Mouse (Mus musculus): ENCODE data around the gene Eps8l1. TPM values are rescaled to one million over a fixed set of nuclear protein-coding genes. Genes with fewer than 3 reads are reported as not detected.

Gene Eps8l1
- total and polyA plus RNA-seq, 3 experiments, result 4.2 to 8.4 (median 6.0) TPM

DNA sequence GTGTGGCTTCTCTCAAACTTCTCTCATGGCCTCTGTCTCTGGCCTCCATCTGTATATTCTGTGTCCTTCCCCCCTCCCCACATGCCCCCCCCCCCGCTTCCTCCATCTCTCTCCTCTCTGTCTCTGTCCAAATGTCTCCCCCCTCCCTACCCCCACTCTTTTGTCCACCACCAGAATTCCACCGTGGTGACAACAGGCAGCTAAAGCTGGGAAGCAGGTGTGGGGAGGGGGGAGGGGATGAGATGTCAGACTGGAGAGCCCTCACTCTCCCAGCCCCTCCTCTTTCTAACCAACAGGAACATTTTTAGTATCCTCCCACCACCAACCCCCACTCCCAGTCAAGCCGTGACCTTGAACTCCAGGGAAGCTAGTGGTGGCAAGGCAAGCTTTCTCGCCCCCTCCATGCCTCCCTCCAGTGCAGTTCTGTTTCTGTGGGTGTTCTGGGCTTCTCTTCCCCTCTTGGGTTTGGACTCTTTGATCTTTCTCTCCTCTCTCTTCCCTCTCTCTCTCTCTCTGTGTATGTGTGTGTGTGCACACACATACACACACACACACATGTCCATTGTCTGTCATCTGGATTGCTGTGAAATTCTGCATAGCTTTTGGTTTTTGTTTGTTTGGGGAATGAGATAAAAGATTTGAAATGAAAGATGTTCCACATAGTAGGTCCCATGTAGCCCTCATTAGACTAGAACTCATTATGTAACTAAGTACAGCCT lies 56.0 kb downstream of the Eps8l1 start, which contains the start of gene Tnnt1:
Gene Tnnt1 (minus strand): TSS at position 51 of the 719 bp plus-strand sequence.
- in situ Hi-C loops (cut with MboI; ENCODE audit: low pct_ligation_motif_present, low pct_unique_long_range_greater_than_20kb, low sequenced_read_pairs) (loop anchor here (10.0 kb wide), 1 partner anchor 392 kb away; no protein-coding TSS in a partner anchor), dilution Hi-C loops (cut with MboI; ENCODE audit: extremely low pct_ligation_motif_present, extremely low pct_unique_long_range_greater_than_20kb, low sequenced_read_pairs) (no loop called here)
- Histone ChIP-seq H3K9ac (ENCODE audit: insufficient read depth, low read depth) (no peak within 1 kb of the TSS), H3K9me3 (replicated peaks; ENCODE audit: low read length) (no peaks in the 10 kb centered on the region), H3K27me3 (replicated peaks) (no peaks in the 10 kb centered on the region), H3K4me3 (replicated peaks in 1 of 3; ENCODE audit: low read depth in 2 of 3, low read length in 2 of 3, poor library complexity in 1 of 3) (no peak within 1 kb of the TSS), H3K79me2 (replicated peaks; ENCODE audit: control insufficient read depth, extremely low read depth, insufficient read depth, poor library complexity, severe bottlenecking) (no peaks in the 10 kb centered on the region), H3K36me3 (replicated peaks in 1 of 2; ENCODE audit: control insufficient read depth in 1 of 2, insufficient read depth in 1 of 2, low read length in 1 of 2) (no peaks in the 10 kb centered on the region), H3K4me1 (ENCODE audit: control insufficient read depth in 1 of 2, insufficient read depth in 2 of 2) (peaks cover 8 to 26% of the 10 kb centered on the region in 2 experiments; a peak in 3 of 4 replicates), H3K27ac (ENCODE audit: insufficient read depth, low read depth) (no peak within 1 kb of the TSS), H3K4me2 (ENCODE audit: insufficient read depth, low read depth, poor library complexity, severe bottlenecking) (no peak within 1 kb of the TSS)
- no peak for DNase-seq (ENCODE audit: extremely low read depth)
- TF ChIP-seq HCFC1 (IDR thresholded peaks at IDR 0.05; ENCODE audit: low read depth, low read length) (no peak), USF1 (IDR thresholded peaks at IDR 0.05; ENCODE audit: low read depth, low read length) (no peak), BHLHE40 (IDR thresholded peaks at IDR 0.05; ENCODE audit: low read depth, low read length) (no peak), SMC3 (IDR thresholded peaks at IDR 0.05; ENCODE audit: low read depth, low read length) (no peak), ETS1 (conservative IDR thresholded peaks at IDR 0.05; ENCODE audit: low read depth, low read length) (no peak)

DNA sequence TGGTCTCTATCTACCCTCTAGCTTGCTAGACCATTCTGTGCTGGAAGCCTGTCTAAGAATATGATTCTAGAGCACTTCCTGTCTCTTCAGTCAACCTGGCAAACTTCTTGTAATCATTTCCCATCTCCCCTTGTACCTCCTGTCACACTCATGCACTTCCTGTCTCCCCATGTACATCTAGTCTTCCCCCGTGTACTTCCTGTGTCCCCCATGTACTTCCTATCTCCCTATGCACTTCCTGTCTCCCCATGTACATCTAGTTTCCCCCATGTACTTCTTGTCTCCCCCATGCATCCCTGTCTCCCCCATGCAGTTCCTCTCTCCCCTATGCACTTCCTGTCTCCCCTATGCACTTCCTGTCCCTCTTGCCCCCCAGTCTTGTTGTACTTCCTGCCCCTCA lies 58.0 kb downstream of the Eps8l1 start:
- H3K27me3 ChIP-seq (replicated peaks), result no peaks in the 10 kb centered on the region
- no peak overlapping the region for H3K27ac ChIP-seq (ENCODE audit: insufficient read depth, low read depth)

DNA sequence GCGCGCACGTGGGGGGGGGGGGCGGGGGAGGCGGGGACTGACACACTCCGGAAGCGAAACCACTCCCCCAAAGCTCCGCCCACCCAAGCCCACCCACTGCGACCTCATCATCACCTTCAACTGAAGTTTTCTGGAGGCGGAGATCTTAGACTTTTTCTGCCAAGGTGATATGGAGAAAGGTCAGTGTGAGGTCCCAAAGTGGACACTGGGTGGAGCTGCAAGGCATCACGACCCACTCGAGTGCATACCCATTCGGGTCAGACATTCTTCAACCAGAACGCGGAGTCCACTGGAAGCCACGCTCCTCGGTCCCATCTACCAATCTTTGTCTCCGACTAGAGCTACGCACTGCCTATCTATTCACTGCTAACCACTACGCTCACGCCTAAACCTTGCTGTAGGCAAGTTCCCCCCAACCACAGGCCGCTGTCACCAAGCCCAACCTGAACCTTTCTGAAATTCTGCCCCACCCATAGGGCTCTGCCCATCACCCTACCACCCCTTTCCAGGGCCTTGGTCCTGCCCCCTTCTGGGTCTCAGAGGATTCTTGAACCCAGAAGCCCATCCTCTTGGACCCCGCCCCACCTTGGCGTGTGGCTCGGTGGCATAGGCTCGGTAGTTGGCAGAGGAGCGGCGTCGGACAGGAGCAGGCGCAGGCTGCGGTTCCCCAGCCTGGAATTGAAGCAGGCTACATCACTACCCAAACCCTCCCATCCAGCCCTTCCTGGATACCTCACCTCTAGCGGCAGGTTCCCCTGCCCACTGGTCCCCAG lies 60.9 kb downstream of the Eps8l1 start:
- no peak for DNase-seq (ENCODE audit: extremely low read depth)
- no peaks in the 10 kb centered on the region for H3K27me3 ChIP-seq (replicated peaks)
- no peak overlapping the region for H3K4me2 ChIP-seq (ENCODE audit: insufficient read depth, low read depth, poor library complexity, severe bottlenecking)
- H3K79me2 ChIP-seq (replicated peaks; ENCODE audit: control insufficient read depth, extremely low read depth, insufficient read depth, poor library complexity, severe bottlenecking), result no peaks in the 10 kb centered on the region
- peaks cover 5 to 14% of the 10 kb centered on the region in 2 experiments; a peak in 3 of 4 replicates for H3K4me1 ChIP-seq (ENCODE audit: control insufficient read depth in 1 of 2, insufficient read depth in 2 of 2)
- dilution Hi-C loops (cut with MboI; ENCODE audit: extremely low pct_ligation_motif_present, extremely low pct_unique_long_range_greater_than_20kb, low sequenced_read_pairs) (no loop called here), in situ Hi-C loops (cut with MboI; ENCODE audit: low pct_ligation_motif_present, low pct_unique_long_range_greater_than_20kb, low sequenced_read_pairs) (no loop called here)
- no peak overlapping the region for H3K27ac ChIP-seq (ENCODE audit: insufficient read depth, low read depth)
- no peaks in the 10 kb centered on the region for H3K9me3 ChIP-seq (replicated peaks; ENCODE audit: low read length)
- no peaks in the 10 kb centered on the region for H3K36me3 ChIP-seq (replicated peaks in 1 of 2; ENCODE audit: control insufficient read depth in 1 of 2, insufficient read depth in 1 of 2, low read length in 1 of 2)
- H3K4me3 ChIP-seq (replicated peaks in 1 of 3; ENCODE audit: low read depth in 2 of 3, low read length in 2 of 3, poor library complexity in 1 of 3), result no peak overlapping the region
- no peak overlapping the region for H3K9ac ChIP-seq (ENCODE audit: insufficient read depth, low read depth)
- TF ChIP-seq IRF4 (IDR thresholded peaks at IDR 0.05; ENCODE audit: low read depth, low read length) (no peak), ZKSCAN1 (IDR thresholded peaks at IDR 0.05; ENCODE audit: borderline replicate concordance, low read depth, low read length) (no peak), USF2 (conservative IDR thresholded peaks at IDR 0.05; ENCODE audit: low read depth, low read length) (no peak), POLR2AphosphoS2 (IDR thresholded peaks at IDR 0.05; ENCODE audit: low read depth, low read length) (no peak), CTCF (conservative IDR thresholded peaks at IDR 0.05 in 1 of 2, IDR thresholded peaks at IDR 0.05 in 1 of 2; ENCODE audit: low read depth in 2 of 2, low read length in 2 of 2) (peak in 1 of 2 experiments; percentile 6; a peak in 1 of 4 replicates)

More for the DNA sequence above, 58.0 kb downstream of the Eps8l1 start:
- no peak for TF ChIP-seq CHD1 (IDR thresholded peaks at IDR 0.05; ENCODE audit: low read depth, low read length)
- TF ChIP-seq MAFK (IDR thresholded peaks at IDR 0.05; ENCODE audit: insufficient replicate concordance, low read length), result no peak
- TF ChIP-seq POLR2A (IDR thresholded peaks at IDR 0.05; ENCODE audit: low read depth, low read length), result no peak
- TF ChIP-seq EP300 (IDR thresholded peaks at IDR 0.05; ENCODE audit: low read length), result no peak
- TF ChIP-seq SIN3A (IDR thresholded peaks at IDR 0.05; ENCODE audit: low read length), result no peak
- no peak for TF ChIP-seq E2F4 (IDR thresholded peaks at IDR 0.05; ENCODE audit: insufficient replicate concordance, low read depth, low read length)
- TF ChIP-seq NRF1 (IDR thresholded peaks at IDR 0.05; ENCODE audit: low read depth, low read length), result no peak
- TF ChIP-seq MXI1 (IDR thresholded peaks at IDR 0.05; ENCODE audit: low read depth, low read length), result no peak
- no peak for TF ChIP-seq MAX (IDR thresholded peaks at IDR 0.05; ENCODE audit: low read length)
- Histone ChIP-seq H3K36me3 (replicated peaks in 1 of 2; ENCODE audit: control insufficient read depth in 1 of 2, insufficient read depth in 1 of 2, low read length in 1 of 2) (no peaks in the 10 kb centered on the region), H3K4me1 (ENCODE audit: control insufficient read depth in 1 of 2, insufficient read depth in 2 of 2) (peaks cover 6 to 21% of the 10 kb centered on the region in 2 experiments; a peak in 3 of 4 replicates), H3K4me2 (ENCODE audit: insufficient read depth, low read depth, poor library complexity, severe bottlenecking) (no peak overlapping the region), H3K4me3 (replicated peaks in 1 of 3; ENCODE audit: low read depth in 2 of 3, low read length in 2 of 3, poor library complexity in 1 of 3) (no peak overlapping the region), H3K79me2 (replicated peaks; ENCODE audit: control insufficient read depth, extremely low read depth, insufficient read depth, poor library complexity, severe bottlenecking) (no peaks in the 10 kb centered on the region), H3K9me3 (replicated peaks; ENCODE audit: low read length) (no peaks in the 10 kb centered on the region), H3K9ac (ENCODE audit: insufficient read depth, low read depth) (no peak overlapping the region)
- dilution Hi-C loops (cut with MboI; ENCODE audit: extremely low pct_ligation_motif_present, extremely low pct_unique_long_range_greater_than_20kb, low sequenced_read_pairs), result no loop called here
- in situ Hi-C loops (cut with MboI; ENCODE audit: low pct_ligation_motif_present, low pct_unique_long_range_greater_than_20kb, low sequenced_read_pairs), result loop anchor here (10.0 kb wide), 1 partner anchor 394 kb away; no protein-coding TSS in a partner anchor
- no peak for DNase-seq (ENCODE audit: extremely low read depth)

All from CH12.LX (cell line).